Mouse (Mus musculus) thymus, adult 2 months (tissue): ENCODE measurements around the gene Dpf1. TPM values are rescaled to one million over a fixed set of nuclear protein-coding genes. Genes with fewer than 3 reads are reported as not detected.

Experiments used
- DNase-seq: peaks from one replicate; pipeline ENCODE4 v3.0.0; 2021
- H3K27ac ChIP-seq: fragments of 200-500 bp; 2 replicates; pipeline ENCODE4 v1.5.1; 2012; ENCODE audit warnings: low read length, control low read depth; ENCODE audit not compliant: control insufficient read depth, insufficient read depth
- H3K27me3 ChIP-seq: fragments of 200-500 bp; 2 replicates; pipeline ENCODE4 v1.6.1; 2012; ENCODE audit warnings: mild to moderate bottlenecking, low read length, moderate library complexity, mixed read lengths; ENCODE audit not compliant: control insufficient read depth, insufficient read depth
- H3K36me3 ChIP-seq: fragments of 200-500 bp; 2 replicates; pipeline ENCODE4 v1.6.1; 2012; ENCODE audit warnings: mild to moderate bottlenecking, low read length, moderate library complexity; ENCODE audit not compliant: control insufficient read depth, insufficient read depth
- H3K4me1 ChIP-seq: fragments of 200-500 bp; replicated peaks from 2 replicates; pipeline ENCODE4 v1.6.1; 2012; ENCODE audit warnings: low read length; ENCODE audit not compliant: control insufficient read depth, insufficient read depth
- H3K4me3 ChIP-seq: fragments of 200-500 bp; 2 replicates; pipeline ENCODE4 v1.5.1; 2012; ENCODE audit warnings: mild to moderate bottlenecking, low read length, control low read depth, moderate library complexity; ENCODE audit not compliant: control insufficient read depth, insufficient read depth
- CTCF ChIP-seq: fragments of 200-500 bp; IDR thresholded peaks from 2 replicates; pipeline ENCODE4 v1.5.1; 2012; ENCODE audit warnings: mild to moderate bottlenecking, control low read depth, low read length, moderate library complexity, borderline replicate concordance; ENCODE audit not compliant: control insufficient read depth, poor library complexity, insufficient read depth; ENCODE audit errors: extremely low read depth
- POLR2A ChIP-seq: fragments of 200-500 bp; IDR thresholded peaks from 2 replicates; pipeline ENCODE4 v1.6.1; 2012; ENCODE audit warnings: mild to moderate bottlenecking, low read length, control low read depth, moderate library complexity; ENCODE audit not compliant: control insufficient read depth, poor library complexity, insufficient read depth; ENCODE audit errors: extremely low read depth
- WGBS: fragments of 180-500 bp; shearing (Covaris S2); methylation state at CpG from one replicate; pipeline ENCODE4 v1.1.7; 2018; 5-methylcytosine and 5-hydroxymethylcytosine counted together
- polyA plus RNA-seq: library from polyadenylated mRNA; depleted of rRNA; stranded (reverse); fragments of >200 nt; gene quantifications from 2 replicates; pipeline ENCODE4 v1.2.3, GENCODE M21; 2012; rRNA removed

Gene Dpf1
- polyA plus RNA-seq, 1 experiment, result 1.8 TPM

GRCm38 (mm10) chr7:29367166-29368003 lies 63.6 kb downstream of the Dpf1 start:
- H3K27me3 ChIP-seq, result no peaks in the 10 kb centered on the region
- no peak for TF ChIP-seq CTCF
- no peak for TF ChIP-seq POLR2A
- H3K4me3 ChIP-seq, result no peak overlapping the region
- 93% methylated on average over 13 of the region's 13 CpGs for WGBS
- peaks cover 15% of the 10 kb centered on the region for H3K4me1 ChIP-seq
- no peaks in the 10 kb centered on the region for H3K36me3 ChIP-seq
- DNase-seq, result no peak
- no peak overlapping the region for H3K27ac ChIP-seq

Other genes with a start within 250 kb of the Dpf1 start
- 0.19 and 0.24 TPM in 2 replicates for gene Ryr1, start 178.8 kb upstream of the Dpf1 start, polyA plus RNA-seq
- 44.9 and 54.5 TPM in 2 replicates for gene Rasgrp4, start 169.1 kb upstream of the Dpf1 start, polyA plus RNA-seq
- 88.8 and 92.3 TPM in 2 replicates for gene Fam98c, start 147.7 kb upstream of the Dpf1 start, polyA plus RNA-seq
- gene Ggn, start 133.7 kb upstream of the Dpf1 start, polyA plus RNA-seq, result 0.53 and 0.66 TPM in 2 replicates
- gene Spred3, start 133.5 kb upstream of the Dpf1 start, polyA plus RNA-seq, result 2.2 and 2.7 TPM in 2 replicates
- 254 and 284 TPM in 2 replicates for gene Psmd8, start 123.2 kb upstream of the Dpf1 start, polyA plus RNA-seq
- gene Catsperg1, start 89.9 kb upstream of the Dpf1 start, polyA plus RNA-seq, result 1.7 and 2.5 TPM in 2 replicates
- gene Kcnk6, start 71.4 kb upstream of the Dpf1 start, polyA plus RNA-seq, result 34.7 and 37.5 TPM in 2 replicates
- gene Yif1b, start 65.6 kb upstream of the Dpf1 start, polyA plus RNA-seq, result 143 and 146 TPM in 2 replicates
- gene 2200002D01Rik, start 55.5 kb upstream of the Dpf1 start, polyA plus RNA-seq, result 3.6 and 3.7 TPM in 2 replicates
- 426 and 460 TPM in 2 replicates for gene Spint2, start 22.0 kb upstream of the Dpf1 start, polyA plus RNA-seq
- 5.4 and 5.8 TPM in 2 replicates for gene Ppp1r14a, start 14.6 kb upstream of the Dpf1 start, polyA plus RNA-seq
- 93.0 and 111 TPM in 2 replicates for gene Sipa1l3, start 214.7 kb downstream of the Dpf1 start, polyA plus RNA-seq